Mouse (Mus musculus): ENCODE results near the gene Nlk. TPM values are rescaled to one million over a fixed set of nuclear protein-coding genes. Genes with fewer than 3 reads are reported as not detected.
A peak's percentile ranks its signal among the peaks of the same experiment; 100 is the strongest.

The Nlk gene
- polyA plus RNA-seq, 1 experiment from 2014 or later, result 6.1 TPM

- no peak for DNase-seq
- Histone ChIP-seq H3K36me3 (replicated peaks; ENCODE audit: insufficient read depth, low read length) (no peaks in the 10 kb centered on the region), H3K9ac (replicated peaks) (no peak overlapping the region), H3K27me3 (ENCODE audit: insufficient read depth, low read length) (no peaks in the 10 kb centered on the region), H3K9me3 (ENCODE audit: low read length) (no peaks in the 10 kb centered on the region), H3K27ac (ENCODE audit: low read depth) (no peak overlapping the region), H3K4me2 (ENCODE audit: low read depth, low read length) (no peak overlapping the region), H3K4me1 (ENCODE audit: insufficient read depth) (no peaks in the 10 kb centered on the region), H3K4me3 (ENCODE audit: low read depth, low read length) (no peak overlapping the region)
- no peak for ATAC-seq
- 58% methylated on average over 3 of the region's 3 CpGs for WGBS (ENCODE audit: insufficient replicate concordance)
- no peak for TF ChIP-seq EP300 (IDR thresholded peaks at IDR 0.05; ENCODE audit: low read depth)
- no peak for TF ChIP-seq CTCF (IDR thresholded peaks at IDR 0.05; ENCODE audit: low read depth)
Measured at GRCm38 (mm10) chr11:78736877-78737408, 39.8 kb upstream of the Nlk start.

DNA sequence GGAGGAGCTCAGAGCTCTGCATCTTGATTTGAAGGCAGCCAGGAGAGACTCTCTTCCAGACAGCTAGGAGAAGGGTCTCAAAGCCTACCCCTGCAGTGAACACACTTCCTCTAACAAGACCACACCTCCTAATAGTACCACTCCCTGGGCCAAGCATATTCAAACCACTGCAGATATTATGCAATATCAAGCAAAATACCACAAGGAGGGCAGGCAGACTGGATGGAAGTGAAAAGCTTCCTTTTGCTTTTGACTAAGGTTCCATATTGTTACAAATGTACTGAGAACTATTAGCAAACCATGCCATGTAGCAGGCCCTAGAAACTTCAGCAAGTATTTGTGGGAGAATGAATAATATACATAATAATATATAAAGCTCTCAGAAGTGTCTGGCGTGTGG, 38.0 kb upstream of the Nlk start:
- no peaks in the 10 kb centered on the region for H3K4me1 ChIP-seq (ENCODE audit: insufficient read depth)
- ATAC-seq (no peak), DNase-seq (no peak)
- no peak overlapping the region for H3K9ac ChIP-seq (replicated peaks)
- H3K9me3 ChIP-seq (ENCODE audit: low read length), result no peaks in the 10 kb centered on the region
- no peak overlapping the region for H3K27ac ChIP-seq (ENCODE audit: low read depth)
- no peak overlapping the region for H3K4me3 ChIP-seq (ENCODE audit: low read depth, low read length)
- no peak for TF ChIP-seq CTCF (IDR thresholded peaks at IDR 0.05; ENCODE audit: low read depth)
- TF ChIP-seq EP300 (IDR thresholded peaks at IDR 0.05; ENCODE audit: low read depth), result no peak
- no peaks in the 10 kb centered on the region for H3K27me3 ChIP-seq (ENCODE audit: insufficient read depth, low read length)
- no peaks in the 10 kb centered on the region for H3K36me3 ChIP-seq (replicated peaks; ENCODE audit: insufficient read depth, low read length)
- no peak overlapping the region for H3K4me2 ChIP-seq (ENCODE audit: low read depth, low read length)
- WGBS (ENCODE audit: insufficient replicate concordance), result 87% methylated on average over 1 of the region's 1 CpGs

- TF ChIP-seq CTCF (IDR thresholded peaks at IDR 0.05; ENCODE audit: low read depth) (no peak), EP300 (IDR thresholded peaks at IDR 0.05; ENCODE audit: low read depth) (peak; percentile 43)
- no peak overlapping the region for H3K4me2 ChIP-seq (ENCODE audit: low read depth, low read length)
- no peaks in the 10 kb centered on the region for H3K36me3 ChIP-seq (replicated peaks; ENCODE audit: insufficient read depth, low read length)
- DNase-seq (no peak), ATAC-seq (no peak)
- no peaks in the 10 kb centered on the region for H3K9me3 ChIP-seq (ENCODE audit: low read length)
- no peaks in the 10 kb centered on the region for H3K27me3 ChIP-seq (ENCODE audit: insufficient read depth, low read length)
- no peak overlapping the region for H3K4me3 ChIP-seq (ENCODE audit: low read depth, low read length)
- H3K9ac ChIP-seq (replicated peaks), result no peak overlapping the region
- no peak overlapping the region for H3K27ac ChIP-seq (ENCODE audit: low read depth)
- H3K4me1 ChIP-seq (ENCODE audit: insufficient read depth), result no peaks in the 10 kb centered on the region
- WGBS (ENCODE audit: insufficient replicate concordance), result 71% methylated on average over 6 of the region's 6 CpGs
Measured at GRCm38 (mm10) chr11:78732619-78733018, 35.4 kb upstream of the Nlk start.

- H3K27me3 ChIP-seq (ENCODE audit: insufficient read depth, low read length), result no peaks in the 10 kb centered on the region
- H3K4me3 ChIP-seq (ENCODE audit: low read depth, low read length), result no peak overlapping the region
- H3K4me1 ChIP-seq (ENCODE audit: insufficient read depth), result no peaks in the 10 kb centered on the region
- 17% methylated on average over 2 of the region's 2 CpGs for WGBS (ENCODE audit: insufficient replicate concordance)
- H3K9ac ChIP-seq (replicated peaks), result no peak overlapping the region
- DNase-seq (no peak), ATAC-seq (no peak)
- H3K4me2 ChIP-seq (ENCODE audit: low read depth, low read length), result no peak overlapping the region
- no peaks in the 10 kb centered on the region for H3K9me3 ChIP-seq (ENCODE audit: low read length)
- no peak overlapping the region for H3K27ac ChIP-seq (ENCODE audit: low read depth)
- TF ChIP-seq CTCF (IDR thresholded peaks at IDR 0.05; ENCODE audit: low read depth) (no peak), EP300 (IDR thresholded peaks at IDR 0.05; ENCODE audit: low read depth) (no peak)
- H3K36me3 ChIP-seq (replicated peaks; ENCODE audit: insufficient read depth, low read length), result no peaks in the 10 kb centered on the region
Measured at GRCm38 (mm10) chr11:78730902-78731301, 33.7 kb upstream of the Nlk start.

GRCm38 (mm10) chr11:78728041-78728440, 30.9 kb upstream of the Nlk start:
- Histone ChIP-seq H3K4me1 (ENCODE audit: insufficient read depth) (no peaks in the 10 kb centered on the region), H3K9ac (replicated peaks) (no peak overlapping the region), H3K27ac (ENCODE audit: low read depth) (no peak overlapping the region), H3K27me3 (ENCODE audit: insufficient read depth, low read length) (no peaks in the 10 kb centered on the region), H3K9me3 (ENCODE audit: low read length) (no peaks in the 10 kb centered on the region), H3K36me3 (replicated peaks; ENCODE audit: insufficient read depth, low read length) (no peaks in the 10 kb centered on the region), H3K4me2 (ENCODE audit: low read depth, low read length) (no peak overlapping the region), H3K4me3 (ENCODE audit: low read depth, low read length) (no peak overlapping the region)
- no peak for DNase-seq
- ATAC-seq, result no peak
- WGBS (ENCODE audit: insufficient replicate concordance), result 61% methylated on average over 4 of the region's 4 CpGs
- TF ChIP-seq CTCF (IDR thresholded peaks at IDR 0.05; ENCODE audit: low read depth) (no peak), EP300 (IDR thresholded peaks at IDR 0.05; ENCODE audit: low read depth) (no peak)

DNA sequence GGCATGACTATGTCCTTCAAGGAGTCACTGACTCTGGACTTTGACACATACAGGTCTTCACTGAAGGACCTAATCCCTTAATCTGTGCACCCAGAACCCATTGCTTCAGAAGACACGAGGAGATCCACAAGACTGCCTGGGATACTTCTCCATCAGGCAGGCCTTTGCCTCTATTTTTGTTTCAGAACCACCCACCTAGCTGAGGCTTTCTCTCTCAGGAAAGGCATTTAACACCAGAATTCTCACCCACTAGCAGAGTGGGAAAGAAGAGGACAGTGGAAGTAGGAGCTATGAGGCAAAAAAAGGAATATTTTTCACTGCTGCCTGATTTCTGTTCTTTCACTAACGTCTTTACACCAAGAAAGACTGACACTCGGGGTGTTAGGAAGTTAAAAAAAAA, 29.2 kb upstream of the Nlk start:
- H3K36me3 ChIP-seq (replicated peaks; ENCODE audit: insufficient read depth, low read length), result no peaks in the 10 kb centered on the region
- no peak overlapping the region for H3K9ac ChIP-seq (replicated peaks)
- ATAC-seq, result no peak
- TF ChIP-seq CTCF (IDR thresholded peaks at IDR 0.05; ENCODE audit: low read depth) (no peak), EP300 (IDR thresholded peaks at IDR 0.05; ENCODE audit: low read depth) (no peak)
- no peak overlapping the region for H3K27ac ChIP-seq (ENCODE audit: low read depth)
- no peaks in the 10 kb centered on the region for H3K9me3 ChIP-seq (ENCODE audit: low read length)
- no peak overlapping the region for H3K4me2 ChIP-seq (ENCODE audit: low read depth, low read length)
- no peaks in the 10 kb centered on the region for H3K4me1 ChIP-seq (ENCODE audit: insufficient read depth)
- DNase-seq, result no peak
- no peaks in the 10 kb centered on the region for H3K27me3 ChIP-seq (ENCODE audit: insufficient read depth, low read length)
- H3K4me3 ChIP-seq (ENCODE audit: low read depth, low read length), result no peak overlapping the region
- 68% methylated on average over 3 of the region's 3 CpGs for WGBS (ENCODE audit: insufficient replicate concordance)

- no peaks in the 10 kb centered on the region for H3K27me3 ChIP-seq (ENCODE audit: insufficient read depth, low read length)
- no peaks in the 10 kb centered on the region for H3K9me3 ChIP-seq (ENCODE audit: low read length)
- H3K9ac ChIP-seq (replicated peaks), result no peak overlapping the region
Measured at GRCm38 (mm10) chr11:78724792-78725191, 27.6 kb upstream of the Nlk start.

More at GRCm38 (mm10) chr11:78724792-78725191, 27.6 kb upstream of the Nlk start:
- 62% methylated on average over 1 of the region's 1 CpGs for WGBS (ENCODE audit: insufficient replicate concordance)
- H3K4me2 ChIP-seq (ENCODE audit: low read depth, low read length), result no peak overlapping the region
- no peak for ATAC-seq
- H3K27ac ChIP-seq (ENCODE audit: low read depth), result no peak overlapping the region
- DNase-seq, result no peak
- H3K4me1 ChIP-seq (ENCODE audit: insufficient read depth), result no peaks in the 10 kb centered on the region
- no peak overlapping the region for H3K4me3 ChIP-seq (ENCODE audit: low read depth, low read length)
- TF ChIP-seq CTCF (IDR thresholded peaks at IDR 0.05; ENCODE audit: low read depth) (no peak), EP300 (IDR thresholded peaks at IDR 0.05; ENCODE audit: low read depth) (no peak)
- no peaks in the 10 kb centered on the region for H3K36me3 ChIP-seq (replicated peaks; ENCODE audit: insufficient read depth, low read length)
